Mouse (Mus musculus) CH12.LX (cell line): ENCODE data around the gene Klhl35.

Source experiments
- JUN ChIP-seq: IDR thresholded peaks from 2 replicates; pipeline ENCODE4 v1.6.1; 2011; ENCODE audit warnings: low read depth, mild to moderate bottlenecking, low read length, improper control_type of control experiment, moderate library complexity; ENCODE audit not compliant: insufficient read depth
- POLR2A ChIP-seq: IDR thresholded peaks from 2 replicates; pipeline ENCODE4 v1.6.1; 2011; ENCODE audit warnings: low read depth, mild to moderate bottlenecking, improper control_type of control experiment, low read length
- SIN3A ChIP-seq: IDR thresholded peaks from 2 replicates; pipeline ENCODE4 v1.6.1; 2012; ENCODE audit warnings: low read length, improper control_type of control experiment, inconsistent platforms
- USF2 ChIP-seq: conservative IDR thresholded peaks from 2 replicates; pipeline ENCODE4 v1.6.1; 2011; ENCODE audit warnings: low read depth, low read length, improper control_type of control experiment
- ZKSCAN1 ChIP-seq: IDR thresholded peaks from 2 replicates; pipeline ENCODE4 v1.6.1; 2012; ENCODE audit warnings: low read depth, inconsistent platforms, low read length, improper control_type of control experiment, borderline replicate concordance

DNA sequence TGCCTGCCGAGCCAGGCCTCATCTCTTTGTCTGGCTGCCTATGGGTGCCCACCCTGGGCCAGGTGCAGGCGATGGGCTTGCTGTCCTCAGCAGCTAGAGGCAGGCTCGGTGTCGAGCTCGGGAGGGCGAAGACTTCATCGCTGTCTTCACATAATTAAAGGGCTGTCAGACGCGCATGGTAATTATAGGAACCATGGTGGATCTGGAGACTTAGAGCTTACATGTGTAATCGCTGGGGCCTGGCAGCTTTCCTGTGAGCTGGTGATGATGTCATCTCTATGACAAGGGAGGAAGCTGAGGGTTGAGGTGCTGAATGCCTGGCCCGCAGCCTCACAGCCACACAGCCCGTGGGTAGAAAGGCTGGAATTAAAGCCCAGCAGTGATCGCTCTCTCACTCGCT is 33.6 kb upstream of the Klhl35 start:
- TF ChIP-seq ZKSCAN1, result no peak
- peak; percentile 38; the same call in 1 of the 2 replicates for TF ChIP-seq JUN
- no peak for TF ChIP-seq SIN3A
- TF ChIP-seq POLR2A, result no peak
- TF ChIP-seq USF2, result no peak
